Mouse (Mus musculus) neural tube, embryonic 13.5 days (tissue): Measurements from ENCODE around the gene Acot7. TPM values are rescaled to one million over a fixed set of nuclear protein-coding genes. Genes with fewer than 3 reads are reported as not detected.
"Not testable (repeated sequence)": the region's sequence is repeated elsewhere in the genome, so short reads cannot be mapped to it uniquely, and the experiment has no call there.

Experiments used
- ATAC-seq: fragments of 200-750 bp; cut with Nextera tagmentation; 2 replicates; pipeline ENCODE4 v1.8.0; 2017; ENCODE audit warnings: low read depth, mild to moderate bottlenecking, moderate TSS enrichment, moderate library complexity
- H3K27ac ChIP-seq: fragments of 300-500 bp; sonication (generic); replicated peaks from 2 replicates; pipeline ENCODE4 v1.5.1; 2015; ENCODE audit warnings: moderate library complexity, mild to moderate bottlenecking, inconsistent platforms
- H3K27me3 ChIP-seq: fragments of 300-500 bp; sonication (generic); 2 replicates; pipeline ENCODE4 v1.6.1; 2015; ENCODE audit warnings: mild to moderate bottlenecking, inconsistent platforms
- H3K36me3 ChIP-seq: fragments of 300-500 bp; sonication (generic); 2 replicates; pipeline ENCODE4 v1.6.1; 2015; ENCODE audit warnings: mild to moderate bottlenecking, inconsistent platforms
- H3K4me1 ChIP-seq: fragments of 300-500 bp; sonication (generic); replicated peaks from 2 replicates; pipeline ENCODE4 v1.6.1; 2015; ENCODE audit warnings: inconsistent platforms
- H3K4me2 ChIP-seq: fragments of 300-500 bp; sonication (generic); 2 replicates; pipeline ENCODE4 v1.6.1; 2015; ENCODE audit warnings: inconsistent platforms, mild to moderate bottlenecking, moderate library complexity
- H3K4me3 ChIP-seq: fragments of 300-500 bp; sonication (generic); 2 replicates; pipeline ENCODE4 v1.5.1; 2015; ENCODE audit warnings: mild to moderate bottlenecking, inconsistent platforms
- H3K9ac ChIP-seq: fragments of 300-500 bp; sonication (generic); 2 replicates; pipeline ENCODE4 v1.6.1; 2015; ENCODE audit warnings: moderate library complexity, mild to moderate bottlenecking, inconsistent platforms
- H3K9me3 ChIP-seq: fragments of 300-500 bp; sonication (generic); 2 replicates; pipeline ENCODE4 v1.6.1; 2016; ENCODE audit warnings: inconsistent platforms
- WGBS: fragments of 180-500 bp; shearing (Covaris S2); methylation state at CpG from one replicate; pipeline ENCODE4 v1.1.7; 2015; 5-methylcytosine and 5-hydroxymethylcytosine counted together
- polyA plus RNA-seq: library from polyadenylated mRNA; unstranded; fragments of >200 nt; fragmentation: Nextera tagmentation; extraction: Ambion mirVana; gene quantifications from 2 replicates; pipeline ENCODE4 v1.2.1, GENCODE M21; 2015

Gene Acot7
- polyA plus RNA-seq, 1 experiment from 2014 or later, result 346 TPM

DNA sequence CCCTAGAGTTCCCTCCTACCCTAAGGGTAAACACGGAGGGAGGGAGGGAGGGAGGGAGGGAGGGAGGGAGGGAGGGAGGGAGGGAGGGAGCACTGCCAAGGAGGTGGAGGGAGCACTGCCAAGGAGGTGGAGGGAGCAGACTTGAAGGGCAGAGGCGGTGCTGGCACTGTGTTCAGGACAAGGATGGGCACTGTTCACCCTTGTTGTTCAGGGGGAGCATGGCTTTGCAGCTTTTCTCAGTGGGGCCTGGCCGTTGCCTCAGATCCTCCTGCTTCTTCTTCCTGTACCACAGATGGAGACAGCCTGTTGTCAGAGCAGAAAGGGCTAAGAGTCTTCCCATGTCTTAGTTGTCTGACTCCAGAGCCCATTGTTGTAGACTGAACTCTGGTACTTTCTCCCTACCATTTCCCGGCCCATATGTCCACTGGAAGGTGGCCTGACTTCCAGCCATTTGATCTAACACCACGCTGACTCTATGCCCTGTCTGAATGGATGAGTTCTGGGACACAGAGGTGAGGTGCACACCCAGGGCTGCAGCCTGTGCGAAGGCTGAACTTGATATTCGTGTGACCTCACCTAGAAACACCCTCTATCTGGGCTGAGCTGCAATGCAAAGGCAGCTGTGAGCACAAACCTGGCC is 43.0 kb downstream of the Acot7 start:
- Histone ChIP-seq H3K9ac (peak overlapping the region; percentile 48), H3K4me3 (no peak overlapping the region), H3K27me3 (peaks cover 59% of the 10 kb centered on the region), H3K27ac (peak overlapping the region; percentile 82), H3K4me2 (no peak overlapping the region), H3K9me3 (no peaks in the 10 kb centered on the region), H3K36me3 (peaks cover 28% of the 10 kb centered on the region), H3K4me1 (peaks cover 21% of the 10 kb centered on the region)
- peak; percentile 30 for ATAC-seq
- 51% methylated on average over 7 of the region's 7 CpGs for WGBS

GRCm38 (mm10) chr4:152221411-152221887 is 43.5 kb downstream of the Acot7 start:
- WGBS, result 8% methylated on average over 9 of the region's 9 CpGs
- Histone ChIP-seq H3K4me3 (no peak overlapping the region), H3K4me2 (peak overlapping the region; percentile 7; the same call in 1 of the 2 replicates), H3K4me1 (peaks cover 21% of the 10 kb centered on the region), H3K9me3 (no peaks in the 10 kb centered on the region), H3K27ac (peak overlapping the region; percentile 82), H3K27me3 (peaks cover 54% of the 10 kb centered on the region), H3K36me3 (peaks cover 28% of the 10 kb centered on the region), H3K9ac (peak overlapping the region; percentile 48)
- ATAC-seq, result peak; percentile 85

GRCm38 (mm10) chr4:152222111-152222510 is 44.2 kb downstream of the Acot7 start:
- H3K36me3 ChIP-seq, result peaks cover 28% of the 10 kb centered on the region
- H3K4me1 ChIP-seq, result peaks cover 21% of the 10 kb centered on the region
- H3K27me3 ChIP-seq, result peaks cover 49% of the 10 kb centered on the region
- ATAC-seq, result no peak
- peak overlapping the region; percentile 82 for H3K27ac ChIP-seq
- no peak overlapping the region for H3K9ac ChIP-seq
- H3K9me3 ChIP-seq, result no peaks in the 10 kb centered on the region
- H3K4me2 ChIP-seq, result peak overlapping the region; percentile 7; the same call in 1 of the 2 replicates
- WGBS, result 89% methylated on average over 6 of the region's 6 CpGs
- H3K4me3 ChIP-seq, result no peak overlapping the region

GRCm38 (mm10) chr4:152222513-152222912 is 44.6 kb downstream of the Acot7 start:
- WGBS, result 59% methylated on average over 1 of the region's 1 CpGs
- no peak overlapping the region for H3K4me3 ChIP-seq
- ATAC-seq, result no peak
- H3K27me3 ChIP-seq, result peaks cover 45% of the 10 kb centered on the region
- H3K9me3 ChIP-seq, result no peaks in the 10 kb centered on the region
- H3K27ac ChIP-seq, result 0 out of 2 replicates have a peak overlapping the region, but pooled peaks have one; percentile 82
- no peak overlapping the region for H3K9ac ChIP-seq
- peaks cover 28% of the 10 kb centered on the region for H3K36me3 ChIP-seq
- H3K4me1 ChIP-seq, result peaks cover 21% of the 10 kb centered on the region
- H3K4me2 ChIP-seq, result no peak overlapping the region

DNA sequence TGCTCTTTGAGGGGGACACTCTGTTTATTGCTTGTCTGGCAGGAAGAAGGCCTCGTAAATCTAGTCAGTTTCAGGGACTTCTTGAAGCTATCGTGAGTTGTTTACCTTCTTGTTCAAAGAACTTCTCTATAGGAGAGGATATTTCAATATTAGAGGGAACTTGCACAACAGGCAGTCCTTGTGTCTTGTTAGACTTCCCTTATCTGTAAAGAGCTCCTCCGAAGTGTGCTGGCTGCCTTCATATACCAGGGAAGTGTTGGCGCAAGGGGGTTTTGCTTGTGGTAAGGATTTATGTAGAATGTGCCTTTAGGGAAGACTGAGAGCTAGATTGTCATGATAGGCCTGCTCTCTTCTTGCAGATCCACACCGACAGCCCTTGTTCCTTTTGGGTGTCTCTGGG is 46.2 kb downstream of the Acot7 start:
- peaks cover 28% of the 10 kb centered on the region for H3K27me3 ChIP-seq

DNA sequence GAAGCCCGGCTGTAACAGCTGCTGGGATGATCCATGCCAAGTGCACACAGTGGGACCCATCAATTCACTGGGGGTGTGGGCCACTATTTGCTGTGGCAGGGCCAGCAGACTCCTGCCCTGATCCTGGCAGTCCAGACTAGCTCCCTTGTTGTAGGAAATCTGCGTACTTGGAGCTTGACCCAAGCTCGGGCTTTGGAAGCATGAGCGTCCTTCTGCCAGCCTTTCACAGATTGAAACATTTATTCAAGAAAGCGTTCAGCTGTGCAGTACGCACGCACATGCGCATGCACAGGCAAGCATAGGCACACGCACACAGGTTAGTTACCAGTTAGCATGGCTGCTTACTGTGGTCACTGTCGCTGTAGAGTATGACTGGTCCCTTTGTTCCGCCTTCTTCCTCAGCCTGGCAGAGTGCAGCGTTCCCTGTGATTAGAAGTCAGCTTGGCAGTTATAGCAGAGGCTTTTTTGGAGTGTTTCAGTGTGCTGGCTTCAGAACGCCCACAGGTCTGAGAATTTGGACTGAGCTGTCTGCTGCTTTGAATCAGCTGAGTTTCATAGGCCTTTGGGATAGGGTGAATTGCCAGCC is 49.1 kb downstream of the Acot7 start:
- WGBS, result 79% methylated on average over 13 of the region's 13 CpGs
- H3K27ac ChIP-seq, result peak overlapping the region; percentile 30; the same call in 1 of the 2 replicates
- peaks cover 16% of the 10 kb centered on the region for H3K4me1 ChIP-seq
- peaks cover 23% of the 10 kb centered on the region for H3K27me3 ChIP-seq
- H3K4me3 ChIP-seq, result no peak overlapping the region
- peaks cover 25% of the 10 kb centered on the region for H3K36me3 ChIP-seq
- no peak overlapping the region for H3K9ac ChIP-seq
- H3K9me3 ChIP-seq, result no peaks in the 10 kb centered on the region
- 0 out of 2 replicates have a peak, but pooled peaks have one; percentile 34 for ATAC-seq
- no peak overlapping the region for H3K4me2 ChIP-seq

More for the DNA sequence above, 46.2 kb downstream of the Acot7 start:
- Histone ChIP-seq H3K9me3 (no peaks in the 10 kb centered on the region), H3K9ac (no peak overlapping the region), H3K27ac (no peak overlapping the region), H3K4me3 (no peak overlapping the region), H3K36me3 (peaks cover 14% of the 10 kb centered on the region), H3K4me2 (no peak overlapping the region), H3K4me1 (peaks cover 29% of the 10 kb centered on the region)
- 69% methylated on average over 5 of the region's 5 CpGs for WGBS
- no peak for ATAC-seq

GRCm38 (mm10) chr4:152227749-152228527 is 50.0 kb downstream of the Acot7 start:
- Histone ChIP-seq H3K4me3 (no peak overlapping the region), H3K9ac (no peak overlapping the region), H3K27me3 (peaks cover 20% of the 10 kb centered on the region), H3K9me3 (no peaks in the 10 kb centered on the region), H3K27ac (0 out of 2 replicates have a peak overlapping the region, but pooled peaks have one; percentile 25), H3K36me3 (peaks cover 30% of the 10 kb centered on the region), H3K4me2 (no peak overlapping the region), H3K4me1 (peaks cover 8% of the 10 kb centered on the region; the same call in 1 of the 2 replicates)
- 87% methylated on average over 12 of the region's 12 CpGs for WGBS
- ATAC-seq, result no peak

DNA sequence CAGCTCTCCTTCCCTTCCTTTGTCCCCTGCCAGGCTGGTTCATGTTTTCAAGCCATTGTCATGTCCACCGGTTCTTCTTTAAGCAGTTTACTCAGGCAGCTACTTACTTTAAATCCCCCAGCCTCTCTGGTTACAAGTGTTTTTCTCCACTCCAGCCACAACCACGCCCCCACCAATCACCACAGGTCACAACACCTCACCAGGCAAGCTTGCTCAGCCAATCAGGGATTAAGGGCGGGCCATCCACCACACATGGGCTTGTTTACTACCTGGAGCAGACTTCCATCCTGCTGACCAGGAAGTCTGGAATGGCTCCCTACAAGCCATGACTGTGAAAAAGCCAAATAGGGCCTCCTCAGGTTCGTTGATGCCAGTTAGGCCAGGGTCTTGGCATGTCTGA is 52.4 kb downstream of the Acot7 start:
- not testable (repeated sequence) for H3K9me3 ChIP-seq, H3K4me1 ChIP-seq, H3K27me3 ChIP-seq, H3K27ac ChIP-seq, H3K4me2 ChIP-seq, H3K9ac ChIP-seq, ATAC-seq, H3K4me3 ChIP-seq
- peaks cover 26% of the 10 kb centered on the region for H3K36me3 ChIP-seq
- 62% methylated on average over 4 of the region's 4 CpGs for WGBS

- peaks cover 34% of the 10 kb centered on the region for H3K36me3 ChIP-seq
- H3K9me3 ChIP-seq, result no peaks in the 10 kb centered on the region
- WGBS, result 88% methylated on average over 7 of the region's 7 CpGs
- no peak overlapping the region for H3K9ac ChIP-seq
- H3K27me3 ChIP-seq, result no peaks in the 10 kb centered on the region
- H3K4me3 ChIP-seq, result no peak overlapping the region
- no peak overlapping the region for H3K4me2 ChIP-seq
- H3K27ac ChIP-seq, result no peak overlapping the region
- H3K4me1 ChIP-seq, result peaks cover 8% of the 10 kb centered on the region; the same call in 1 of the 2 replicates
- ATAC-seq, result no peak
These were observed 53.4 kb downstream of the Acot7 start for GRCm38 (mm10) chr4:152231326-152231725.

DNA sequence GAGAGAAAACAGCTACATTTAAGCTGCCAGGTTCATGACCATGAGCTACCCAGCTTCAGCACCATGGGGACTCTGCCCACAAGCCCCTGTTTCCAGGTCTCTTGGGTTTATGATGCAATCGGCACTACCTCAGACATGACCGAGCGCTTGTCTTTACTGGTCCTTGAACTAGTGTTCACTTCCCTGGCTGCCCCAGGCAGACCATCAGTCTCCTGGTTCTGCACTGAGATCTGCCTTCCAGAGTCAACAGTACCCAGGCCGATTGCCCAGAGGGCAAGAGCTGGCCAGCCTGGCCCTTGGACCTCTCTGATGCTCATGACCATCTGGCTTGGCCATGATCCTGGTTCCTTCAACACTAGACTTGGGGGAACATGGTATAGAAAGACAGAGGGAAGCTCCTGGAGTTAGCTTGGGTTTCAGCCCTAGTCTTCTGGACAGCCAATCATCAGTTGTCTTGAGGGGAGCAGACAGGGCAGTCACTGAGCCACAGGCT is 54.5 kb downstream of the Acot7 start:
- H3K4me2 ChIP-seq, result no peak overlapping the region
- peaks cover 8% of the 10 kb centered on the region; the same call in 1 of the 2 replicates for H3K4me1 ChIP-seq
- ATAC-seq, result no peak
- peaks cover 42% of the 10 kb centered on the region for H3K36me3 ChIP-seq
- H3K9ac ChIP-seq, result no peak overlapping the region
- no peak overlapping the region for H3K4me3 ChIP-seq
- H3K27me3 ChIP-seq, result no peaks in the 10 kb centered on the region
- no peak overlapping the region for H3K27ac ChIP-seq
- H3K9me3 ChIP-seq, result no peaks in the 10 kb centered on the region
- WGBS, result 91% methylated on average over 4 of the region's 4 CpGs

DNA sequence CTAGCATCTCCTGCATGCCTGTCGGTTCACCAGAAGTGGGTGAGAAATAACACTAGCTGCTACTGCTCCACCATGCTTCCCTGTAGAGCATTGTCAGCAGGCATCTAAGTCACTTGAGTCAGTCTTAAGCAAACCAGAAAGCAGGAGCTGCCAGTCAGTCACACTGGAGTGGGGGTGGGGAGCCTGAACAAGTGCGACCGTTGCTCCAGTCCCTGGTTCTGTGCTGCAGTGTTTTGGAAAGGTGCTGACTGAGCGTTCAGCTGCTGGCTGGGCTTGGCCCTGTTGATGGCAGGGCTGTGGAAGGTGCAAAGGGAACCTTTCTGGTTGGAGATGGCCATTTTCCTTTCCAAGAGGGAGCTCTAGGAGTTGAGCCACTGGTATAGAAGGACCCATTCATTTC is 62.0 kb downstream of the Acot7 start:
- Histone ChIP-seq H3K36me3 (peaks cover 44% of the 10 kb centered on the region), H3K9ac (no peak overlapping the region), H3K27me3 (no peaks in the 10 kb centered on the region), H3K4me1 (peaks cover 2% of the 10 kb centered on the region), H3K4me2 (no peak overlapping the region), H3K27ac (no peak overlapping the region), H3K9me3 (no peaks in the 10 kb centered on the region), H3K4me3 (no peak overlapping the region)
- WGBS, result 80% methylated on average over 4 of the region's 4 CpGs
- ATAC-seq, result no peak
